15 mouse cellular contexts compared by ENCODE assay signal in genomic region chr1:93300578-93300977, GRCm38 (mm10). TPM values are rescaled to one million over a fixed set of nuclear protein-coding genes. Genes with fewer than 3 reads are reported as not detected.
A peak's percentile ranks its signal among the peaks of the same experiment; 100 is the strongest.
DNase-seq lines count a peak whose midpoint lies in the region; ATAC-seq and TF ChIP-seq lines count a peak whose summit lies in the region.
"Had no signal": no experiment of that assay in that cellular context is flagged by ENCODE, and none has a peak within 500 bp of the region (broad histone marks: within the 10 kb centered on the region; RNA-seq: fewer than 3 reads in every experiment).

No protein-coding gene starts in this region.

- no peaks in the 10 kb centered on the region for H3K27me3 ChIP-seq in lung, embryonic 14.5 days (ENCODE audit: insufficient read depth, low read length)
- no peaks in the 10 kb centered on the region for H3K27me3 ChIP-seq in lung, postnatal 0 days (replicated peaks; ENCODE audit: insufficient read depth, low read length)
- H3K27me3 ChIP-seq: embryonic facial prominence, embryonic 15.5 days; forebrain, embryonic 13.5 days; kidney, embryonic 15.5 days; liver, embryonic 15.5 days; neural tube, embryonic 15.5 days had no signal

- intact Hi-C loops in left cerebral cortex, postnatal 14 days (cut with DNase I) = no loop called here

- H3K27ac ChIP-seq in lung, embryonic 14.5 days (ENCODE audit: low read depth) = no peak overlapping the region
- H3K27ac ChIP-seq in lung, postnatal 0 days (ENCODE audit: low read length) = peak overlapping the region; percentile 57
- H3K27ac ChIP-seq: embryonic facial prominence, embryonic 15.5 days; forebrain, embryonic 13.5 days; hindbrain, embryonic 10.5 days; kidney, embryonic 15.5 days; liver, embryonic 15.5 days; neural tube, embryonic 15.5 days had no signal

- H3K36me3 ChIP-seq in lung, embryonic 14.5 days (ENCODE audit: insufficient read depth) = peaks cover 83% of the 10 kb centered on the region
- H3K36me3 ChIP-seq in lung, postnatal 0 days (ENCODE audit: insufficient read depth, low read length) = peaks cover 18% of the 10 kb centered on the region; the same call in 1 of the 2 replicates

- 75% methylated on average over 3 of the region's 3 CpGs for WGBS in lung, embryonic 14.5 days
- WGBS in lung, adult 2 months = 69% methylated on average over 3 of the region's 3 CpGs
- 71% methylated on average over 3 of the region's 3 CpGs for WGBS in lung, postnatal 0 days

- no peak overlapping the region for H3K9ac ChIP-seq in lung, embryonic 14.5 days
- no peak overlapping the region for H3K9ac ChIP-seq in lung, postnatal 0 days (replicated peaks; ENCODE audit: low read depth)
- H3K9ac ChIP-seq: embryonic facial prominence, embryonic 15.5 days; forebrain, embryonic 13.5 days; kidney, embryonic 15.5 days; liver, embryonic 15.5 days; neural tube, embryonic 15.5 days had no signal

- no peaks in the 10 kb centered on the region for H3K9me3 ChIP-seq in lung, embryonic 14.5 days (ENCODE audit: low read depth, low read length)
- no peaks in the 10 kb centered on the region for H3K9me3 ChIP-seq in lung, postnatal 0 days (ENCODE audit: low read length)
- H3K9me3 ChIP-seq: embryonic facial prominence, embryonic 15.5 days; forebrain, embryonic 13.5 days; hindbrain, embryonic 10.5 days; kidney, embryonic 15.5 days; liver, embryonic 15.5 days; neural tube, embryonic 15.5 days had no signal

- peak; percentile 25; the same call in 1 of the 2 replicates for ATAC-seq in lung, embryonic 14.5 days (ENCODE audit: insufficient read depth)
- ATAC-seq in lung, postnatal 0 days = peak; percentile 48
- ATAC-seq: forebrain, embryonic 13.5 days had no signal

- no peak for TF ChIP-seq CTCF in lung, embryonic 14.5 days (IDR thresholded peaks at IDR 0.05; ENCODE audit: low read depth)
- no peak for TF ChIP-seq CTCF in lung, adult 2 months (IDR thresholded peaks at IDR 0.05; ENCODE audit: insufficient read depth, low read length)
- no peak for TF ChIP-seq CTCF in lung, postnatal 0 days (IDR thresholded peaks at IDR 0.05)

- H3K4me2 ChIP-seq in lung, embryonic 14.5 days = no peak overlapping the region
- no peak overlapping the region for H3K4me2 ChIP-seq in lung, postnatal 0 days (replicated peaks; ENCODE audit: low read depth, low read length)
- H3K4me2 ChIP-seq: embryonic facial prominence, embryonic 15.5 days; forebrain, embryonic 13.5 days; kidney, embryonic 15.5 days; liver, embryonic 15.5 days; neural tube, embryonic 15.5 days had no signal

- TF ChIP-seq POLR2A in lung, adult 2 months (IDR thresholded peaks at IDR 0.05; ENCODE audit: borderline replicate concordance, extremely low read depth, low read depth, low read length) = no peak

- TF ChIP-seq EP300 in lung, postnatal 0 days (IDR thresholded peaks at IDR 0.05) = no peak

- no peak overlapping the region for H3K4me3 ChIP-seq in lung, embryonic 14.5 days (ENCODE audit: low read depth, low read length)
- H3K4me3 ChIP-seq in lung, adult 2 months (replicated peaks; ENCODE audit: extremely low read depth, low read depth, low read length) = no peak overlapping the region
- no peak overlapping the region for H3K4me3 ChIP-seq in lung, postnatal 0 days (ENCODE audit: low read depth, low read length)
- H3K4me3 ChIP-seq: embryonic facial prominence, embryonic 15.5 days; forebrain, embryonic 13.5 days; hindbrain, embryonic 10.5 days; kidney, embryonic 15.5 days; liver, embryonic 15.5 days; neural tube, embryonic 15.5 days had no signal

- H3K4me1 ChIP-seq in lung, embryonic 14.5 days (ENCODE audit: insufficient read depth) = no peaks in the 10 kb centered on the region
- H3K4me1 ChIP-seq in lung, adult 2 months (ENCODE audit: control insufficient read depth, insufficient read depth, low read length) = peaks cover 3% of the 10 kb centered on the region; the same call in 1 of the 2 replicates
- peaks cover 5% of the 10 kb centered on the region; the same call in 1 of the 2 replicates for H3K4me1 ChIP-seq in lung, postnatal 0 days (ENCODE audit: insufficient read depth, low read depth, low read length)

- peak; percentile 15 for DNase-seq in lung, embryonic 14.5 days
- no peak for DNase-seq in lung, adult 2 months
- DNase-seq in NIH3T3 (ENCODE audit: low read depth) = peak; percentile 75
- DNase-seq in adrenal gland, postnatal 10 days = peak; percentile 74
- peak; percentile 5 for DNase-seq in lung, postnatal 0 days (ENCODE audit: low spot score)
- DNase-seq in left cerebral cortex, postnatal 14 days (ENCODE audit: low spot score in 2 of 2) = no peak
- DNase-seq in right cerebral cortex, postnatal 36 days (ENCODE audit: low spot score in 2 of 2) = no peak
- DNase-seq: cerebellum, adult 9-10 months; right cerebral cortex, postnatal 4 days had no signal

RNA-seq across cellular contexts. Expression of gene Mterf4, which starts 5.1 kb away (rescaled TPM):
- polyA plus RNA-seq in lung, embryonic 14.5 days (2014; fragmentation: Nextera tagmentation; extraction: Ambion mirVana) = 27.1 and 28.2 TPM in 2 replicates
- polyA plus RNA-seq in lung, adult 2 months (2012; rRNA removed) = 7.4 and 9.8 TPM in 2 replicates
- total RNA-seq in adrenal gland, postnatal 10 days (2021) = 10 to 100 TPM; 32.8 to 37.4 TPM
- 18.9 and 23.0 TPM in 2 replicates for polyA plus RNA-seq in lung, postnatal 0 days (2015; fragmentation: Nextera tagmentation; extraction: Ambion mirVana)
- 10 to 100 TPM; 19.1 to 19.4 TPM for total RNA-seq in left cerebral cortex, postnatal 14 days (2021)

RNA-seq across cellular contexts. Expression of gene Ppp1r7, which starts 42.1 kb away (rescaled TPM):
- 69.5 and 76.5 TPM in 2 replicates for polyA plus RNA-seq in lung, embryonic 14.5 days (2014; fragmentation: Nextera tagmentation; extraction: Ambion mirVana)
- 3.0 and 4.2 TPM in 2 replicates for polyA plus RNA-seq in lung, adult 2 months (2012; rRNA removed)
- total RNA-seq in adrenal gland, postnatal 10 days (2021) = 10 to 100 TPM; 25.1 to 28.9 TPM
- 28.6 and 31.4 TPM in 2 replicates for polyA plus RNA-seq in lung, postnatal 0 days (2015; fragmentation: Nextera tagmentation; extraction: Ambion mirVana)
- total RNA-seq in left cerebral cortex, postnatal 14 days (2021) = 10 to 100 TPM; 88.7 to 98.5 TPM

RNA-seq across cellular contexts. Expression of gene Pask, which starts 42.7 kb away (rescaled TPM):
- 20.0 and 20.9 TPM in 2 replicates for polyA plus RNA-seq in lung, embryonic 14.5 days (2014; fragmentation: Nextera tagmentation; extraction: Ambion mirVana)
- polyA plus RNA-seq in lung, adult 2 months (2012; rRNA removed) = 0.69 and 0.86 TPM in 2 replicates
- 1 to 10 TPM; 6.1 to 6.5 TPM for total RNA-seq in adrenal gland, postnatal 10 days (2021)
- 1.4 and 1.8 TPM in 2 replicates for polyA plus RNA-seq in lung, postnatal 0 days (2015; fragmentation: Nextera tagmentation; extraction: Ambion mirVana)
- 1 to 10 TPM; 5.9 to 7.5 TPM for total RNA-seq in left cerebral cortex, postnatal 14 days (2021)

Comparison
In these comparisons a context has a peak if more than half of its experiments do, and no peak if none do; other contexts are left out.
1. DNase-seq: peak in lung, embryonic 14.5 days (single experiment), NIH3T3 (single experiment), adrenal gland, postnatal 10 days (single experiment) and lung, postnatal 0 days (single experiment); none in lung, adult 2 months (single experiment), left cerebral cortex, postnatal 14 days (0 of 2) and right cerebral cortex, postnatal 36 days (0 of 2).